Mouse (Mus musculus) E14TG2a.4 (cell line): ENCODE measurements at regions not wholly inside any gene's neighbourhood (a gene's known extent, or its start where the extent isn't known, plus 50 kb on each side); places are given as distances from the start of the nearest gene placed in this dataset.

Source experiments
- CTCF ChIP-seq: conservative IDR thresholded peaks from 2 replicates; pipeline ENCODE4 v1.5.1; 2014; ENCODE audit warnings: low read length
- NANOG ChIP-seq: IDR thresholded peaks from 2 replicates; pipeline ENCODE4 v1.6.1; 2014; ENCODE audit warnings: borderline replicate concordance, low read length, mixed read lengths
- POU5F1 ChIP-seq: IDR thresholded peaks from 2 replicates; pipeline ENCODE4 v1.6.1; 2014; ENCODE audit warnings: low read length, borderline replicate concordance

DNA sequence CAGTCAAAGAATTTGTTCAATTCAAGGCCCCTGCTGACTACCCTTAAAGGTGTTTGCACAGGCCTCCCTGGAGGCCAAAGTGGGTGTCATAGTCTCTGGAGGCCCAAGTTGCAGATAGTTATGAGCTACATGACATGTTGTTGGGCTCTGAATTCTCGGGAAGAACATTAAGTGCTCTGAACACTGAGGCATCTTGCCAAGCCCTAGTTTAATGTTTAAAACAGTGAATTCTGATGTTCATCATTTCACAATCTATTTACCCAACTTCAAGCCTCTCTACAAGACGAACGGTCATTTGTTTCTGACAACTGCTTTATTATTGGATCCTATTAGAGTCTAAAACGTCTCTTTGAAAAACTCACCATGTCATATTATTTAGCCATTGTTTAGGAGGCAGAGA lies 119.0 kb upstream of the Thsd7a start:
- TF ChIP-seq CTCF (no peak), NANOG (no peak), POU5F1 (no peak)
